In the genomic region with DNA sequence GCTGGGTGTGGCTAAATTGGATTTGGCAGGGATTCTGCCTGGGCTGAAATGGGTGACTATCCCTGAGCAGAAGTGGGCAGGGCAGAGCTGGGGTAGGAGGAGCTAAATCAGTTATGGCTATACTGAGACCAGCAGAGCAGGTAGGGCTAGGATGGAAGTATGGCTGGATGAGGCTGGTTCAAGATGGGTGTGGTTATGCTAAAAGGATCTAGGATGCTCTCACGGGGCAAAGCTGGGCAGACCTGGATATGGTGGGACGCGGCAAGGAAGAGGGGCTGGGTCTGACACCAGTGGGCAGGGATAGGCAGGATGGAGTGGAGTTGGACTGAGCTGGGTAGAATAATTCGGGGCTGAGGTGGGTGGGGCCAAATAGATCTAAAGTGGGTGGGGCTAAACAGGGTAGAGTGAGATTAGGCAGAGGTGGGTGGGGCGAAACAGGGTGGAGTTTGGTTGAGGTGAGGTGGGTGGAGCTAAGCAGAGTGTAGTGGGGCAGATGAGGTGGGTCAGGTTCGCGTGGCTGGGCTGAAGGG, we compare ENCODE assay signal across 13 mouse cellular contexts. TPM values are rescaled to one million over a fixed set of nuclear protein-coding genes. Genes with fewer than 3 reads are reported as not detected.
DNase-seq lines count a peak whose midpoint lies in the region; ATAC-seq lines count a peak whose summit lies in the region.
"Had no signal": no experiment of that assay in that cellular context is flagged by ENCODE, and none has a peak within 500 bp of the region (broad histone marks: within the 10 kb centered on the region; RNA-seq: fewer than 3 reads in every experiment).

No protein-coding gene starts in this region.

- peaks cover 5% of the 10 kb centered on the region for H3K4me1 ChIP-seq in heart, embryonic 11.5 days (ENCODE audit: control insufficient read depth, insufficient read depth, low read length)
- H3K4me1 ChIP-seq in lung, embryonic 16.5 days (replicated peaks; ENCODE audit: control insufficient read depth, insufficient read depth, low read length), result no peaks in the 10 kb centered on the region; the same call in 1 of the 2 replicates
- peaks cover 8% of the 10 kb centered on the region for H3K4me1 ChIP-seq in liver, embryonic 16.5 days (ENCODE audit: control insufficient read depth, low read depth, low read length)
- H3K4me1 ChIP-seq in forebrain, embryonic 13.5 days, result no peaks in the 10 kb centered on the region

- intact Hi-C loops in heart, postnatal 36 days (cut with DNase I), result no loop called here
- intact Hi-C loops in left cerebral cortex, postnatal 36 days (cut with DNase I), result no loop called here

- no peaks in the 10 kb centered on the region for H3K9me3 ChIP-seq in heart, embryonic 11.5 days (replicated peaks; ENCODE audit: control insufficient read depth, low read length)
- H3K9me3 ChIP-seq in lung, embryonic 16.5 days (ENCODE audit: control insufficient read depth, low read length), result no peaks in the 10 kb centered on the region
- H3K9me3 ChIP-seq in liver, embryonic 16.5 days (replicated peaks; ENCODE audit: control insufficient read depth, low read length), result no peaks in the 10 kb centered on the region
- no peaks in the 10 kb centered on the region for H3K9me3 ChIP-seq in forebrain, embryonic 13.5 days (replicated peaks)

- no peak overlapping the region for H3K4me2 ChIP-seq in heart, embryonic 11.5 days
- H3K4me2 ChIP-seq in lung, embryonic 16.5 days (ENCODE audit: low read depth, low read length), result no peak overlapping the region
- H3K4me2 ChIP-seq in liver, embryonic 16.5 days (ENCODE audit: low read depth, low read length), result no peak overlapping the region
- H3K4me2 ChIP-seq in forebrain, embryonic 13.5 days, result no peak overlapping the region

- H3K9ac ChIP-seq in heart, embryonic 11.5 days (ENCODE audit: low read depth, low read length), result no peak overlapping the region
- no peak overlapping the region for H3K9ac ChIP-seq in lung, embryonic 16.5 days (ENCODE audit: low read length)
- no peak overlapping the region for H3K9ac ChIP-seq in liver, embryonic 16.5 days (ENCODE audit: low read depth, low read length)
- no peak overlapping the region for H3K9ac ChIP-seq in forebrain, embryonic 13.5 days

- ATAC-seq in heart, embryonic 11.5 days (replicated peaks; ENCODE audit: insufficient number of reproducible peaks, low FRiP score, low TSS enrichment), result peak; percentile 50
- peak; percentile 12; the same call in 1 of the 2 replicates for ATAC-seq in lung, embryonic 16.5 days (ENCODE audit: low read depth)
- peak; percentile 53; the same call in 1 of the 2 replicates for ATAC-seq in erythroblast, adult 5-6 weeks (replicated peaks; ENCODE audit: low FRiP score, poor library complexity, severe bottlenecking)
- peak; percentile 40 for ATAC-seq in liver, embryonic 16.5 days (ENCODE audit: low read depth)
- no peak for ATAC-seq in forebrain, embryonic 13.5 days

- no peak overlapping the region for H3K4me3 ChIP-seq in heart, embryonic 11.5 days (ENCODE audit: low read depth, low read length)
- H3K4me3 ChIP-seq in lung, embryonic 16.5 days (ENCODE audit: low read length), result no peak overlapping the region
- no peak overlapping the region for H3K4me3 ChIP-seq in liver, embryonic 16.5 days (ENCODE audit: low read depth, low read length)
- H3K4me3 ChIP-seq in forebrain, embryonic 13.5 days, result no peak overlapping the region
- H3K4me3 ChIP-seq: gastrocnemius, adult 2 months had no signal

- 89% methylated on average over 7 of the region's 7 CpGs for WGBS in heart, embryonic 11.5 days (ENCODE audit: insufficient replicate concordance)
- 91% methylated on average over 7 of the region's 7 CpGs for WGBS in lung, embryonic 16.5 days
- WGBS in liver, embryonic 16.5 days (ENCODE audit: insufficient replicate concordance), result 79% methylated on average over 7 of the region's 7 CpGs
- WGBS in forebrain, embryonic 13.5 days, result 90% methylated on average over 7 of the region's 7 CpGs

- no peaks in the 10 kb centered on the region for H3K27me3 ChIP-seq in heart, embryonic 11.5 days (ENCODE audit: control insufficient read depth, insufficient read depth, low read length)
- H3K27me3 ChIP-seq in lung, embryonic 16.5 days (ENCODE audit: control insufficient read depth, insufficient read depth, low read depth, low read length), result no peaks in the 10 kb centered on the region
- H3K27me3 ChIP-seq in liver, embryonic 16.5 days (ENCODE audit: control insufficient read depth, insufficient read depth, low read depth, low read length), result no peaks in the 10 kb centered on the region
- H3K27me3 ChIP-seq in forebrain, embryonic 13.5 days, result no peaks in the 10 kb centered on the region

- H3K36me3 ChIP-seq in heart, embryonic 11.5 days (ENCODE audit: control insufficient read depth, insufficient read depth, low read length), result peaks cover 70% of the 10 kb centered on the region
- H3K36me3 ChIP-seq in lung, embryonic 16.5 days (ENCODE audit: control insufficient read depth, insufficient read depth, low read length), result peaks cover 66% of the 10 kb centered on the region
- H3K36me3 ChIP-seq in liver, embryonic 16.5 days (ENCODE audit: control insufficient read depth, insufficient read depth), result peaks cover 10% of the 10 kb centered on the region
- peaks cover 93% of the 10 kb centered on the region for H3K36me3 ChIP-seq in forebrain, embryonic 13.5 days (ENCODE audit: poor library complexity, severe bottlenecking)

- no peak overlapping the region for H3K27ac ChIP-seq in heart, embryonic 11.5 days (ENCODE audit: low read depth, low read length)
- H3K27ac ChIP-seq in lung, embryonic 16.5 days (ENCODE audit: low read length), result no peak overlapping the region
- H3K27ac ChIP-seq in liver, embryonic 16.5 days (ENCODE audit: low read length), result no peak overlapping the region
- H3K27ac ChIP-seq in forebrain, embryonic 13.5 days, result no peak overlapping the region
- H3K27ac ChIP-seq: gastrocnemius, adult 2 months had no signal

- no peak for DNase-seq in heart, postnatal 36 days
- no peak for DNase-seq in lung, postnatal 4 days
- no peak for DNase-seq in left cerebral cortex, postnatal 36 days (ENCODE audit: low spot score in 2 of 2)
- DNase-seq: B cell, adult 2 months; cerebellum, postnatal 25 days; heart, postnatal 14 days; kidney, postnatal 4 days had no signal

RNA-seq across cellular contexts. Expression of a gene that starts 46.1 kb away (rescaled TPM):
- polyA plus RNA-seq in heart, embryonic 11.5 days (2014; fragmentation: Nextera tagmentation; extraction: Ambion mirVana), result 49.0 and 55.7 TPM in 2 replicates
- 10 to 100 TPM; 23.4 to 26.9 TPM for total RNA-seq in heart, postnatal 36 days (2021)
- polyA plus RNA-seq in lung, embryonic 16.5 days (2015; fragmentation: Nextera tagmentation; extraction: Ambion mirVana), result 58.8 and 67.5 TPM in 2 replicates
- total RNA-seq in erythroblast, adult 5-6 weeks (2015; ENCODE audit: low replicate concordance), result 3.3 and 29.0 TPM in 2 replicates
- total RNA-seq in erythroblast, adult 5-6 weeks (2017; ENCODE audit: low replicate concordance), result 2.2 TPM in 2 replicates
- 9.9 and 11.6 TPM in 2 replicates for polyA plus RNA-seq in liver, embryonic 16.5 days (2015; fragmentation: Nextera tagmentation; extraction: Ambion mirVana)
- 72.9 and 80.2 TPM in 2 replicates for polyA plus RNA-seq in forebrain, embryonic 13.5 days (2015; fragmentation: Nextera tagmentation; extraction: Ambion mirVana)
- 10 to 100 TPM; 38.5 to 57.8 TPM for total RNA-seq in left cerebral cortex, postnatal 36 days (2021)
